Mouse (Mus musculus) kidney, embryonic 16.5 days (tissue): ENCODE data around the gene Tifa. TPM values are rescaled to one million over a fixed set of nuclear protein-coding genes. Genes with fewer than 3 reads are reported as not detected.
A peak's percentile ranks its signal among the peaks of the same experiment; 100 is the strongest.

ENCODE experiments used
- ATAC-seq: fragments of 200-750 bp; cut with Nextera tagmentation; 2 replicates; pipeline ENCODE4 v1.8.0; 2017; ENCODE audit warnings: moderate TSS enrichment; ENCODE audit not compliant: low FRiP score, low TSS enrichment
- H3K27ac ChIP-seq: fragments of 300-500 bp; sonication (generic); 2 replicates; pipeline ENCODE4 v1.5.1; 2014; ENCODE audit warnings: low read length
- H3K27me3 ChIP-seq: fragments of 300-500 bp; sonication (generic); 2 replicates; pipeline ENCODE4 v1.6.1; 2014; ENCODE audit warnings: low read length, control low read depth, mixed read lengths; ENCODE audit not compliant: insufficient read depth
- H3K36me3 ChIP-seq: fragments of 300-500 bp; sonication (generic); 2 replicates; pipeline ENCODE4 v1.6.1; 2014; ENCODE audit warnings: low read length, control low read depth, mixed read lengths; ENCODE audit not compliant: insufficient read depth
- H3K4me1 ChIP-seq: fragments of 300-500 bp; sonication (generic); 2 replicates; pipeline ENCODE4 v1.6.1; 2014; ENCODE audit warnings: low read length, control low read depth, mixed read lengths; ENCODE audit not compliant: insufficient read depth
- H3K4me2 ChIP-seq: fragments of 300-500 bp; sonication (generic); replicated peaks from 2 replicates; pipeline ENCODE4 v1.6.1; 2014; ENCODE audit warnings: low read depth, low read length
- H3K4me3 ChIP-seq: fragments of 300-500 bp; sonication (generic); 2 replicates; pipeline ENCODE4 v1.5.1; 2014; ENCODE audit warnings: mild to moderate bottlenecking, low read length
- H3K9ac ChIP-seq: fragments of 300-500 bp; sonication (generic); replicated peaks from 2 replicates; pipeline ENCODE4 v1.6.1; 2014; ENCODE audit warnings: low read length
- H3K9me3 ChIP-seq: fragments of 300-500 bp; sonication (generic); 2 replicates; pipeline ENCODE4 v1.6.1; 2016; ENCODE audit warnings: low read length, control low read depth
- WGBS: fragments of 180-500 bp; shearing (Covaris S2); extraction: QIAGEN DNeasy Blood & Tissue Kit; methylation state at CpG from one replicate; pipeline ENCODE4 v1.1.7; 2014; 5-methylcytosine and 5-hydroxymethylcytosine counted together
- polyA plus RNA-seq: library from polyadenylated mRNA; unstranded; fragments of >200 nt; fragmentation: Nextera tagmentation; extraction: Ambion mirVana; gene quantifications from 2 replicates; pipeline ENCODE4 v1.2.1, GENCODE M21; 2015

Tifa gene
- polyA plus RNA-seq, 1 experiment from 2014 or later, result 5.4 TPM

GRCm38 (mm10) chr3:127835594-127835993 is 46.0 kb downstream of the Tifa start:
- H3K27ac ChIP-seq, result no peak overlapping the region
- peaks cover 20% of the 10 kb centered on the region for H3K4me1 ChIP-seq
- peak overlapping the region; percentile 82; the same call in 1 of the 2 replicates for H3K4me2 ChIP-seq
- 83% methylated on average over 6 of the region's 6 CpGs for WGBS
- no peaks in the 10 kb centered on the region for H3K27me3 ChIP-seq
- H3K4me3 ChIP-seq, result no peak overlapping the region
- no peaks in the 10 kb centered on the region for H3K9me3 ChIP-seq
- H3K9ac ChIP-seq, result no peak overlapping the region
- ATAC-seq, result no peak
- no peaks in the 10 kb centered on the region for H3K36me3 ChIP-seq

- H3K4me3 ChIP-seq, result peak overlapping the region; percentile 88
- ATAC-seq, result no peak; the same call in none of the 2 replicates
- 1% methylated on average over 9 of the region's 17 CpGs for WGBS
- peak overlapping the region; percentile 82 for H3K4me2 ChIP-seq
- no peaks in the 10 kb centered on the region for H3K9me3 ChIP-seq
- H3K4me1 ChIP-seq, result peaks cover 20% of the 10 kb centered on the region
- H3K9ac ChIP-seq, result peak overlapping the region; percentile 92
- H3K36me3 ChIP-seq, result no peaks in the 10 kb centered on the region
- H3K27me3 ChIP-seq, result no peaks in the 10 kb centered on the region
- peak overlapping the region; percentile 79 for H3K27ac ChIP-seq
Observed at GRCm38 (mm10) chr3:127836798-127837153, 47.2 kb downstream of the Tifa start.

GRCm38 (mm10) chr3:127837154-127837865 is 47.7 kb downstream of the Tifa start, which contains the start of gene Ap1ar:
Ap1ar (minus strand) TSS chr3:127837523.
- Histone ChIP-seq H3K9me3 (no peaks in the 10 kb centered on the region), H3K27me3 (no peaks in the 10 kb centered on the region), H3K4me3 (peak within 1 kb of the TSS; percentile 88), H3K4me1 (peaks cover 20% of the 10 kb centered on the region), H3K4me2 (peak within 1 kb of the TSS; percentile 82), H3K36me3 (no peaks in the 10 kb centered on the region), H3K9ac (peak within 1 kb of the TSS; percentile 92), H3K27ac (peak within 1 kb of the TSS; percentile 94)
- WGBS, result 0% methylated on average over 54 of the region's 89 CpGs
- peak; percentile 97 for ATAC-seq

GRCm38 (mm10) chr3:127837972-127838644 is 48.5 kb downstream of the Tifa start:
- Histone ChIP-seq H3K4me2 (peak overlapping the region; percentile 63), H3K9ac (peak overlapping the region; percentile 92), H3K9me3 (no peaks in the 10 kb centered on the region), H3K36me3 (no peaks in the 10 kb centered on the region), H3K27ac (peak overlapping the region; percentile 94), H3K4me3 (peak overlapping the region; percentile 88), H3K27me3 (no peaks in the 10 kb centered on the region), H3K4me1 (peaks cover 20% of the 10 kb centered on the region)
- ATAC-seq, result no peak
- 29% methylated on average over 8 of the region's 8 CpGs for WGBS

GRCm38 (mm10) chr3:127841926-127842325 is 52.3 kb downstream of the Tifa start:
- Histone ChIP-seq H3K4me1 (peaks cover 6% of the 10 kb centered on the region; the same call in 1 of the 2 replicates), H3K4me3 (no peak overlapping the region), H3K27me3 (no peaks in the 10 kb centered on the region), H3K9me3 (0 out of 2 replicates have a peak, but pooled peaks cover 4% of the 10 kb centered on the region), H3K9ac (no peak overlapping the region), H3K27ac (no peak overlapping the region), H3K4me2 (no peak overlapping the region), H3K36me3 (no peaks in the 10 kb centered on the region)
- WGBS, result 85% methylated on average over 8 of the region's 8 CpGs
- ATAC-seq, result no peak

- ATAC-seq, result no peak
- Histone ChIP-seq H3K4me3 (no peak overlapping the region), H3K27me3 (no peaks in the 10 kb centered on the region), H3K4me1 (peaks cover under 1% of the 10 kb centered on the region; the same call in 1 of the 2 replicates), H3K27ac (no peak overlapping the region), H3K9ac (no peak overlapping the region), H3K36me3 (no peaks in the 10 kb centered on the region), H3K9me3 (0 out of 2 replicates have a peak, but pooled peaks cover 4% of the 10 kb centered on the region), H3K4me2 (no peak overlapping the region)
- WGBS, result 85% methylated on average over 2 of the region's 2 CpGs
Observed at GRCm38 (mm10) chr3:127843324-127843940, 53.8 kb downstream of the Tifa start.

- no peaks in the 10 kb centered on the region for H3K36me3 ChIP-seq
- no peak overlapping the region for H3K9ac ChIP-seq
- no peaks in the 10 kb centered on the region for H3K27me3 ChIP-seq
- H3K4me1 ChIP-seq, result no peaks in the 10 kb centered on the region
- 0 out of 2 replicates have a peak, but pooled peaks cover 4% of the 10 kb centered on the region for H3K9me3 ChIP-seq
- 65% methylated on average over 5 of the region's 5 CpGs for WGBS
- no peak for ATAC-seq
- H3K27ac ChIP-seq, result no peak overlapping the region
- H3K4me2 ChIP-seq, result no peak overlapping the region
- no peak overlapping the region for H3K4me3 ChIP-seq
Observed at GRCm38 (mm10) chr3:127843941-127844327, 54.3 kb downstream of the Tifa start.

GRCm38 (mm10) chr3:127848088-127848808 is 58.6 kb downstream of the Tifa start:
- 81% methylated on average over 11 of the region's 11 CpGs for WGBS
- H3K4me3 ChIP-seq, result no peak overlapping the region
- no peaks in the 10 kb centered on the region for H3K4me1 ChIP-seq
- H3K9ac ChIP-seq, result no peak overlapping the region
- H3K27me3 ChIP-seq, result no peaks in the 10 kb centered on the region
- H3K36me3 ChIP-seq, result no peaks in the 10 kb centered on the region
- H3K4me2 ChIP-seq, result no peak overlapping the region
- ATAC-seq, result no peak
- 0 out of 2 replicates have a peak, but pooled peaks cover 4% of the 10 kb centered on the region for H3K9me3 ChIP-seq
- no peak overlapping the region for H3K27ac ChIP-seq

- no peak overlapping the region for H3K4me2 ChIP-seq
- H3K27me3 ChIP-seq, result no peaks in the 10 kb centered on the region
- no peak overlapping the region for H3K27ac ChIP-seq
- WGBS, result 79% methylated on average over 5 of the region's 5 CpGs
- H3K36me3 ChIP-seq, result no peaks in the 10 kb centered on the region
- ATAC-seq, result no peak
- no peaks in the 10 kb centered on the region for H3K4me1 ChIP-seq
- no peak overlapping the region for H3K9ac ChIP-seq
- H3K4me3 ChIP-seq, result no peak overlapping the region
- H3K9me3 ChIP-seq, result 0 out of 2 replicates have a peak, but pooled peaks cover 4% of the 10 kb centered on the region
Observed at GRCm38 (mm10) chr3:127849922-127850321, 60.3 kb downstream of the Tifa start.
